Mouse (Mus musculus): ENCODE measurements around the gene Elane.

The Elane gene

DNA sequence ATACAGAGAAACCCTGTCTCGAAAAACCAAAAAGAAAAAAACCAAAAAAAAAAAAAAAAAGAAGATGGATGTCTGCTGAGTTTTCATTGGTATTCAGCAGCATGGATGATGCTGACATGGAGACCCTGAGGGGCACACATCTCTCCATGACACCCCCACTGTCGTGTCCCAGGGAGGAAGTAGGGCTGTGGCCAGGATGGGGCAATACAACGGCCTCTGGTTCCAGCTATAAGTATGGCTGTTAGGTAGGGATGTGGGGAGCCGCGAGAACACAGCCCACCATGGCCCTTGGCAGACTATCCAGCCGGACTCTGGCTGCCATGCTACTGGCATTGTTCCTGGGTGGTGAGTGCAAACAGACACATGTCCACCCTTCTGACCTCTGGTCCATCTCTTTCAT, at the start of gene Elane:
TSS of gene Elane (plus strand) at position 194 of the 400 bp plus-strand sequence.
- no peak for DNase-seq (ENCODE audit: extremely low spot score)

GRCm38 (mm10) chr10:79836918-79837317, 49.1 kb upstream of the Elane start:
- no peak for DNase-seq (ENCODE audit: extremely low spot score)

GRCm38 (mm10) chr10:79838151-79838550, 47.9 kb upstream of the Elane start:
- no peak for DNase-seq (ENCODE audit: extremely low spot score)

GRCm38 (mm10) chr10:79840091-79840490, 46.0 kb upstream of the Elane start:
- DNase-seq (ENCODE audit: extremely low spot score) = no peak

- peak; percentile 81 for DNase-seq (ENCODE audit: extremely low spot score)
These were observed 45.1 kb upstream of the Elane start for GRCm38 (mm10) chr10:79840644-79841551.

GRCm38 (mm10) chr10:79842322-79842721, 43.7 kb upstream of the Elane start:
- no peak for DNase-seq (ENCODE audit: extremely low spot score)

- DNase-seq (ENCODE audit: extremely low spot score) = no peak
These were observed 42.6 kb upstream of the Elane start for GRCm38 (mm10) chr10:79843476-79843875.

GRCm38 (mm10) chr10:79846553-79846952, 39.5 kb upstream of the Elane start:
- DNase-seq (ENCODE audit: extremely low spot score) = no peak

DNA sequence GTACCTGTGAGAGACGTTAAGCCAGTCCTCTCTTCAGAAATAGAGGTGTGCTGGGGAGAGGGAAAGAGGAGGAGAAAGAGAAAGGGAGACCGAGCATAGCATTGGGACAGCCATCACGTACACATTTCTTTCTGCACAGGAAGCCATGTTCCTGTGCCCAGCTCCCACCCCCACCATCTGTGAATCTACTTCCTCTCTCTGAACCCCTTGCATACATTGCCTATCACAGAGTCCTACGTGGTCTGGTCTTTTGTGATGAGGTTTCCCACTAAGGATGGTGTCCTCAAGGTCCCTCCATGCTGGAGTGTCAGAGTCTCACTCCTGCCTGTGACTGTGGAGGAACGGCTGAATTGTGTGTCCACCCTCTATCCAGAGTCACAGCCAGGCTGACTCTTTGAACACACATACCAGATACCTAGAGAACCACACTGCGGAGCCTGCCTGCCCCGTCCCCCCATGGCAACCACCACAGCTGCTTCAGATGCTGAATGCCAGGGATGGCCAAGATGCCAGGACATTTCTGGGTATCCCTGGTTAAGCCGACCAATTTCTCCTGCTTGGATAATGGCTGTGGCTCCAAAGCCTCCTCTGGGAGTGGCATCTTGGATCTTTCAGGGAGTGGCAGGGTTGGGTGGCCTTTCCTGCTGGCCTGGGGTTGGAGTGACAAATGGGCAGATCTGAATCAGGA, 36.0 kb upstream of the Elane start:
- no peak for DNase-seq (ENCODE audit: extremely low spot score)

DNA sequence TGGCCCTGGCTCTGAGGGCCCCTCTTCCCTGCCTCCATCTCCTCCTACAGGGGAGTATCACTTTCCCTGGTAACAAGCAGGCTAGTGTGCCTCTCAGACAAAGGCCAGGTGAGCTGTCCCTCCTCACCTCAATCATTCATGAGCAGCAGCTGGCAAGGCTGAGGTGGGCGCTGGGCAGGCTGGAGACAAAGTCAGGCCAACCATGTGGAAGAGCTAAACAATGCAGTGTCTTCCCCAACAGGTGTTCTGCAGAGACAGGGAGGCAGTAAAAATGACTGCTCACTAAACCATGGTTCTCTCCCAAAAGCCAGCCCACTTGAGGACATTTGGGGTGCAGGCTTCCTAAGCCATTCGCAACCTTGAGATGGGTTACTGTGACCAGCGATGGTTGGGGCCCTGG, 34.4 kb upstream of the Elane start:
- DNase-seq (ENCODE audit: extremely low spot score) = no peak

DNA sequence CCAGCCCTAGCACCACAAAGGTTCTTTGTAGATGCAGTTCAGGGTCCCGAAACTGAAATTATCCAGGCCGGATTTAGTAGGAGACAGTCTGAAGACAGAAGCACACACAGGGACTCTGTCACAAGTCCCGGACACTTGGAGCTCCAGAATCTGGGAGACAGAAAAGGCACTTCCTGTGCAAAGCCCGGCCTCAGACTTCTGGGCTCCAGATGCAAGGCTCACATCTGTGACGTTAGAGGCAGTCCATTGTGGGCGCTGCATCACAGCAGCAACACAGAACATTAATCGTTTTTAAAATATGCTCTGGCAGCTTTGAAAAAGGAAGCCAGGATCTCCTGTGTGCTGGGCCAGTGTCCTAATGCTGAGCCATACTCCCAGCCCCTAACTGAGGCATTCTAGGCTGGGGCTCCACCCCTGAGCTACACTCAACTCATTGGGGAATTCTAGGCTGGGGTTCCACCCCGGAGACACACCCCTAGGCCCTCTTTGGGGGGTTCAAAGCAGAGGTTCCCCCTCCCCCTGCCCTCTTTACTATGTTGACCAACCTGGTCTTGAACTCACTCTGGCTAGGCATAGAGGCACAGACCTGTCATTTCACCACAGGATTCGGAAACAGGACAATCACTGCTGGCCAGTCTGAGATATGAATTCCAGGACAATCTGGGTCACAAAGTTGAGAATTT, 33.8 kb upstream of the Elane start:
- no peak for DNase-seq (ENCODE audit: extremely low spot score)

DNA sequence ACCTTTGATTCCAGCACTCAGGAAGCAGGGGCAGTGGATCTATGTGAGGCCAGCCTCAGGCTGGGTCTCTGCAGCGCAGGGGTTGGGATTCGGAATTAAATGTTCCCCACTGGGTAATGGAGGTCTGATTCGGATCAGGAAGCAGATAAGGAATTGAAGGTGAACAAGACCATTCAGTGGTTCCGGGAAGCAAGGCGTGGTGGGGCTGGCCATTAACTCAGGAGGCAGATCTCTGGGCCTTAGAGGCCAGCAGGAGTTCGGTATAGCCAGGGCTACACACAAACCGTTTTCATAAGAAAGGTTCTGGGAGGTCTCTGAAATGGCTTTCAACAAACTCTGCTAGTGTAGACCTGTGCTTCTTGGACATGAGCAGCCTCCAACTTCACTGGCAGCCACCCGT, 33.2 kb upstream of the Elane start:
- no peak for DNase-seq (ENCODE audit: extremely low spot score)

DNA sequence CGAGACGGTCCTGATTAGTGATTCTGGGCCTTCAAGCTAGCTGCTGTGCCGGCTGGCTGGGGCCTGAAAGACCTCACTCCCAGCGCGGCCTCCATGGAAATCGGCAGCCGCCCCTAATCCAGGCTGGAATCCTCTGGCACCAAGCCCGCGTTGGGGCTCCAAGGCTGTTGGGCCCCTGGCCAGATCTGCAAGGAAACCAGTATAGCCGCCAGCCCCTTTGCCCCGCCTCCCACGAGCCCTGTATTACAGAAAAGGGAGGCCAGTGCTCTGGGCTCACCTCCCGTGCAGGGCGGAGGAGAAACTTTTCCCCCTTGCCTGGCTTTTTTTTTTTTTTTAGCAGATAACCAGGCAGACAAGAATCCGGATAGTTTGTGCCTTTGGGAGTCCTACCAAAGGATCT, 32.7 kb upstream of the Elane start:
- peak; percentile 83 for DNase-seq (ENCODE audit: extremely low spot score)

DNA sequence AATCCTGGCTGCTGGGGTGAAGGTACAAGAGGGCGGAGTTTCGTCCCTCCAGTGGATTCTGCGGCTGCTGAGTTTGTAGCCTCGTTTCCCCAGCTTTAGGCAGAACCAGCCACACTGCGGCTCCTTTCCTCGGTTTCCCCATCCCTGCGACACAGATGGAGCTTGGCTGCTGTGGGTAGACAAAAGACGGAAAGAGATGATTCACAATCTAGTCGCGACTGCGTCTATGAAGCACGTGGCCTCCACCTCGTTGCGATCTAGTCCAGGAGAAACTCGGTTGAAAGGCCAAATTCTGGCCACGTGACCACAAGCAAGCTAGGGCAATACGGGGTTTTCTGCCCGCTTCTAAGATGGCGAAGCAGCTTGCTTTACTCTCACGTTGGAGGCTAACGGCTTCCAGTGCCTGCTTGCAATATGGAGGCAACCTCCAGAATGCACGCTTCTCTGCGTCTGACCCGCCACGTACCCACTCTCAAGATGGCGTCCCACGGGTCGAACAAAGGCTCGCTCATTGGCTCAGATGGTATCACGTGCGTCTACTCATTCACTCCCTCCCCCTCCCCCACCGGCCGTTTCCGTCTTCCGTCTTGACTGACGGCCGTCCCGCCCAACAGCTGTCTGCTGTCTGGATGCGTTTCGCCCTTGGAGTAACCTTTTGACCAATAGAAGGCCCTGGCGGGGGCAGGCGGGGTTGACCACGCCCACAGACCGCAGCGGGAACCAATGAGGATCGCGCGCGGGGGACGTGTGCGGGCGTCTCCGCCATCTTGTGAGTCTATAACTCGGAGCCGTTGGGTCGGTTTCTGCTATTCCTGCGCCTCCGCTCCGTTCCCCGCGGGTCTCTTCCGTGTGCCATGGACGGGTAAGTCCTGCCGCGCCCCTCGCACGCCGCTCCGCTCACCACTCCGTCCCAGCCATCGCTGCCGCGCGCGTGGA, 31.9 kb upstream of the Elane start, which contains the start of gene Ptbp1:
TSS of gene Ptbp1 (plus strand) at position 568 of the 936 bp plus-strand sequence.
- DNase-seq (ENCODE audit: extremely low spot score) = peak; percentile 100

GRCm38 (mm10) chr10:79854801-79855541, 31.1 kb upstream of the Elane start:
- DNase-seq (ENCODE audit: extremely low spot score) = peak; percentile 83

GRCm38 (mm10) chr10:79855558-79856184, 30.4 kb upstream of the Elane start:
- DNase-seq (ENCODE audit: extremely low spot score) = no peak

DNA sequence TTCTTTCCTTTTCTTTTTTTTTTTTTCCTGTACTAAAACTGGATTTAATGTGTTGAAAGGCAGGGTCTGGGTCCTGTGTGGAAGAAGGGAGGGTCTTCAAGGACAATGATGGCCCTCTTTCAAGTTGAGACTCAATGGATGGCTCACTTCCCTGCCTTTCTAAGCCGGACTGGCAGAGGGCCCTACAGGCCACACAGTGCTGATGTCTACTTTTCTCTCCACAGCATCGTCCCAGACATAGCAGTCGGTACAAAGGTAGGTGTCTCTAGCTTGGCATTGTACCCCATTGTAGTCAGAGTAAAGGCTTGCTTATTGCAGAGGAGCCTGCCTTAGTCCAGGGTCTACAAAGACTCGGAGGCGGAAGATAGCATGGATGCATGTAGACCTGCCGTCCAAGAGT, 29.8 kb upstream of the Elane start:
- DNase-seq (ENCODE audit: extremely low spot score) = no peak

GRCm38 (mm10) chr10:79856704-79857451, 29.2 kb upstream of the Elane start:
- no peak for DNase-seq (ENCODE audit: extremely low spot score)

- no peak for DNase-seq (ENCODE audit: extremely low spot score)
These were observed 28.6 kb upstream of the Elane start for GRCm38 (mm10) chr10:79857452-79857811.

All from embryo, embryonic 9.5 days (tissue).